Mouse (Mus musculus) embryonic fibroblast, embryonic 13.5 days (primary cell): ENCODE measurements around the gene Ccnf.

ENCODE experiments used
- CTCF ChIP-seq: IDR thresholded peaks from 2 replicates; pipeline ENCODE4 v1.5.1; 2011; ENCODE audit warnings: mild to moderate bottlenecking, control low read depth, low read length, moderate library complexity, borderline replicate concordance; ENCODE audit not compliant: insufficient read depth
- POLR2A ChIP-seq: IDR thresholded peaks from 2 replicates; pipeline ENCODE4 v1.6.1; 2011; ENCODE audit warnings: low read depth, mild to moderate bottlenecking, control low read depth, low read length, moderate library complexity

DNA sequence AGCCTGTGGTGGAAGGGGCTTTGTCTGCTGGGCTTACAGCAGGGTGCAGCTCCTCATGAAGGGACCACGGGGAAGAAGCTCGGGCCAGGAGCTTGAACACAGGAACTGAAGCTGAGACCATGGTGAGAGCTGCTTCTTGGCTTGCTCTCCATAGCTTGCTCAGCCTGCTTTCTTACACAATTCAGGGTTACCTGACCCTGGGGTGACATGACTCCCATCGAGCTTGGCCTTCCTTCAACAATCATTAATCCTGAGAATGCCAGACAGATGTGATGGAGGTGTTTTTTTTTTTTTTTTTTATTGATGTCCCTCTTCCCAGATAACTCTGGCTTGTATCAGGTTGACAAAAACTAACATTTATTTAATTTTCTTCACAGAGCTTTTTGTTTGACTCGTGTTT, 7.7 kb upstream of the Ccnf start:
- TF ChIP-seq CTCF (no peak), POLR2A (no peak)
